Mouse (Mus musculus) lung, embryonic 15.5 days (tissue): ENCODE data around the gene Wfdc15b. TPM values are rescaled to one million over a fixed set of nuclear protein-coding genes. Genes with fewer than 3 reads are reported as not detected.
"Not testable (repeated sequence)": the region's sequence is repeated elsewhere in the genome, so short reads cannot be mapped to it uniquely, and the experiment has no call there.

Experiments
- ATAC-seq: fragments of 200-750 bp; cut with Nextera tagmentation; 2 replicates; pipeline ENCODE4 v1.8.0; 2017; ENCODE audit warnings: moderate number of reproducible peaks, borderline replicate concordance; ENCODE audit not compliant: low FRiP score, low TSS enrichment; ENCODE audit errors: extremely low read depth
- H3K27ac ChIP-seq: fragments of 300-500 bp; sonication (generic); 2 replicates; pipeline ENCODE4 v1.5.1; 2015; ENCODE audit warnings: moderate library complexity, mild to moderate bottlenecking, inconsistent platforms
- H3K27me3 ChIP-seq: fragments of 300-500 bp; sonication (generic); 2 replicates; pipeline ENCODE4 v1.6.1; 2015; ENCODE audit warnings: inconsistent platforms
- H3K36me3 ChIP-seq: fragments of 300-500 bp; sonication (generic); 2 replicates; pipeline ENCODE4 v1.6.1; 2015; ENCODE audit warnings: inconsistent platforms
- H3K4me1 ChIP-seq: fragments of 300-500 bp; sonication (generic); 2 replicates; pipeline ENCODE4 v1.6.1; 2015; ENCODE audit warnings: inconsistent platforms
- H3K4me2 ChIP-seq: fragments of 300-500 bp; sonication (generic); 2 replicates; pipeline ENCODE4 v1.6.1; 2015; ENCODE audit warnings: inconsistent platforms, mild to moderate bottlenecking, moderate library complexity
- H3K4me3 ChIP-seq: fragments of 300-500 bp; sonication (generic); 2 replicates; pipeline ENCODE4 v1.5.1; 2015; ENCODE audit warnings: mild to moderate bottlenecking, inconsistent platforms
- H3K9ac ChIP-seq: fragments of 300-500 bp; sonication (generic); 2 replicates; pipeline ENCODE4 v1.6.1; 2015; ENCODE audit warnings: inconsistent platforms
- H3K9me3 ChIP-seq: fragments of 300-500 bp; sonication (generic); 2 replicates; pipeline ENCODE4 v1.6.1; 2016; ENCODE audit warnings: inconsistent platforms
- WGBS: fragments of 180-500 bp; shearing (Covaris S2); methylation state at CpG from one replicate; pipeline ENCODE4 v1.1.7; 2015; 5-methylcytosine and 5-hydroxymethylcytosine counted together
- polyA plus RNA-seq: library from polyadenylated mRNA; unstranded; fragments of >200 nt; fragmentation: Nextera tagmentation; extraction: Ambion mirVana; gene quantifications from 2 replicates; pipeline ENCODE4 v1.2.1, GENCODE M21; 2015

Wfdc15b gene
- polyA plus RNA-seq = 0.45 TPM in 1 of 2 replicates, not detected in the other

DNA sequence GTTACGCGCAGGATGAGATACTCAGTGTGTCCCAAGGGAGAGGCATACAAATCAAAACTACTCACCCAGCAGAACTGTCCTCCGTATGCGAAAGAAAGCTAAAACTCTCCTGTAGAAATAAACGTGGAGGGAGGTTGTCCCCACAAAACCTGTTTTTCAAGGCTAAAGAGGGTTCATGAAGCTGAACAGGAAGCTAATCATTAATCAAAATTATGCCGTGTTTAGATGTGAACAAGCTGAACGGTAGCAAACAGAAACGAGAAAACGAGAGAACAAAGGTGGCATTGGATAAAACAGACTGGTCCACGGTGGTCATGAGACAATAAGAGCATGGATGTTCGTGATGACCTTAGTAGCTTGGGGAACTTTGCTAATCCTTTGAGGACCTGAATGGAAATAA is at the start of gene Wfdc15b:
Gene Wfdc15b, minus strand, starts transcription at position 139 of the 400 bp plus-strand sequence.
- H3K4me1 ChIP-seq = no peaks in the 10 kb centered on the region
- H3K4me3 ChIP-seq = no peak within 1 kb of the TSS
- no peaks in the 10 kb centered on the region for H3K9me3 ChIP-seq
- H3K27ac ChIP-seq = no peak within 1 kb of the TSS
- no peak for ATAC-seq
- H3K9ac ChIP-seq = no peak within 1 kb of the TSS
- no peak within 1 kb of the TSS for H3K4me2 ChIP-seq
- no peaks in the 10 kb centered on the region for H3K36me3 ChIP-seq
- no peaks in the 10 kb centered on the region for H3K27me3 ChIP-seq
- 34% methylated on average over 11 of the region's 11 CpGs for WGBS

DNA sequence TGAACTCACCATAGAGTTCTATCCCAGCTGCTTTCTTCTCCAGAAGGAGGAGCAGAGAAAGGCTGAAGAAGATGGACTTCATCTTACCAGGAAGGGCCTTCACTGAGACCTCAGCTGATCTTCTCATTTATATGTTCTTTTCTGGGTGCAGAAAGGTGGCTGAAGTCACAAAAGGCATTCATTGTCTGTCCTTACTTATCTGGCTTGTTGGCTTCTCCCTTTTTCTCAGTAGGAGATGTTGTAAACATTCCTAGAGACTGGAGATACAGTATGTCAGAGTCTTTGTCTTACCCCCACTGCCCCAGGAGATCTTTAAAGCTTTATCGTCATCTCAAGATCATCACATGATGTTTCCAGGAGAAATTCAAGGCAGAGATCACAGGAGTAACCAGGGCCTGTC is 35.1 kb upstream of the Wfdc15b start, which contains the start of gene Svs3b:
Gene Svs3b, minus strand, starts transcription at position 101 of the 400 bp plus-strand sequence.
- not testable (repeated sequence) for H3K27me3 ChIP-seq, H3K9me3 ChIP-seq, ATAC-seq, H3K36me3 ChIP-seq, H3K4me3 ChIP-seq, H3K4me2 ChIP-seq, H3K4me1 ChIP-seq, H3K27ac ChIP-seq, H3K9ac ChIP-seq
- WGBS = 84% methylated on average over 1 of the region's 1 CpGs

DNA sequence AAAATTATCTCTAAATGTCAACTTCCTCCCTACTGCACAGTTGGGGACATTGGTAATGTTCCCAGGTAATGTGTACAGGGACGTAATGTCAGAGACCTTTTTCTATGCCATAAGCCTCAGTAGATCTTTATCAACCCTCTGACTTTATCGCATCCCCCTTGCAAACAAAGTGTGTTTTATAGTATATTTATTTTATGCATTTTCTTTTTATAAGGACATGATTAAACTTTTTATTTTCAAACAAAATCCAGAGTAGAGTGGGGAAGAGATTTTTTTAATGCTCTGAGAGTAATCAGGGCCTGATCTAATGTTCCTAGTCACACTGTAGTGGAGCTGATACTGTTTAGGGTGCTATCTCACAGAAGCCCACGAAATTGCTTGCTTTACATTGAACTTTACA is 16.9 kb upstream of the Wfdc15b start, which contains the start of gene Svs2:
Gene Svs2, minus strand, starts transcription at position 101 of the 400 bp plus-strand sequence.
- Histone ChIP-seq H3K9ac (no peak within 1 kb of the TSS), H3K4me2 (no peak within 1 kb of the TSS)
- WGBS = 71% methylated on average over 3 of the region's 3 CpGs

DNA sequence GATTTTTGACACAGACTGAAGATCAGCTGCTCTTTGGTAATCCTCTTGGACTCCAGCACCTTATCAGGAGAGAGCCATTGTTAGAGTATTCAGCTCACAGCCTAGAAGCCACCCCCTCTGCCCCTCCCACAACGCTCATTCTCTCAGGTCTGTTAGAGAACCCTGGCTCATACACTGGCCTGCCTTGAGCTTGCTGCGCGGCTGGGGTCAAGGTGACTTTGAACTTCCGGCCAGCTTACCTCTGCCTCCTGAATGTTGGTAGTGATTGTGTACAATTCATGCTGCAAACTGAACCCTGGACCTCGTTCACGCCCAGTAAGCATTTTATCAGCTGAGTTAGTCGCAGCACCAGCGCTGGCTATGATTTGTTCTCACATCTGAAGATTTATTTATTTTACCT is 11.2 kb upstream of the Wfdc15b start:
- 76% methylated on average over 8 of the region's 8 CpGs for WGBS
- Histone ChIP-seq H3K4me2 (no peak overlapping the region), H3K9ac (no peak overlapping the region), H3K27me3 (no peaks in the 10 kb centered on the region), H3K9me3 (no peaks in the 10 kb centered on the region), H3K4me3 (no peak overlapping the region), H3K36me3 (no peaks in the 10 kb centered on the region), H3K4me1 (no peaks in the 10 kb centered on the region), H3K27ac (no peak overlapping the region)
- no peak for ATAC-seq

More for the DNA sequence above, 16.9 kb upstream of the Wfdc15b start, which contains the start of gene Svs2:
- Histone ChIP-seq H3K4me3 (no peak within 1 kb of the TSS), H3K4me1 (no peaks in the 10 kb centered on the region), H3K27ac (no peak within 1 kb of the TSS), H3K9me3 (no peaks in the 10 kb centered on the region), H3K36me3 (no peaks in the 10 kb centered on the region), H3K27me3 (no peaks in the 10 kb centered on the region)
- ATAC-seq = no peak

DNA sequence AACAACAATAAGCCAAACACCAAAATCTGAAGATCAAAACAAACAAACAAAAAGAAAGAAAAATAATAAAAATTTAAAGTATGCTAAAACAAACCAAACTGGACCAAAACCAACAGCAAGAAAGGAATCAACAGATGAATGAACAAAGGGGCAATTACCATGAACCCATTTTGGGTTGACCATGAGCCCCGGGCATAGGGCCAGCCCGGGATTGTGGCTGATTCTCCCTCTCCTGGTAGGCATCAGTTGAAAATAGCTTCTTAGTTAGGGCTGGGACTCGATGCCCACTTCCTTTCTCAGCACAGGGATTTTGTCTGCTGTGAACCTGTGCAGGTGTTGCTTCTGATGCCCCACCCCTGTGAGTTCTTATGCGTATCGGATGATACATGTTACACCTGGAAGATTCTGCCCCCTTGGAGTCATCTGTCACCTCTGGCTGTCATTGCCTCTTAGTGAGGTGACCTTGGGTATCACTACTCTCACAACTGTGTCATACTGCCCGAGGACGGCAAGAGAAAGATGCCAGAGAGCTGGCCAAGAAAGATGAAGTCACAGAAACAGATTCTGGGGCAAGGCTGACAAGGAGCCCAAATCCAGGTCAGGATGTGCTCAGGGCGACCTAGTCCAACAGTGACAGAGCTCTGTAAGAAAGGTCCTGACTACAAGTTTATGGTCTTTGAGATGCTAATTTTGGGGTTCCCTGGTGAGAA is 7.1 kb upstream of the Wfdc15b start:
- Histone ChIP-seq H3K36me3 (no peaks in the 10 kb centered on the region), H3K9me3 (no peaks in the 10 kb centered on the region), H3K9ac (no peak overlapping the region), H3K4me2 (no peak overlapping the region), H3K4me1 (no peaks in the 10 kb centered on the region), H3K4me3 (no peak overlapping the region), H3K27ac (no peak overlapping the region), H3K27me3 (no peaks in the 10 kb centered on the region)
- ATAC-seq = no peak
- WGBS = 78% methylated on average over 8 of the region's 8 CpGs

DNA sequence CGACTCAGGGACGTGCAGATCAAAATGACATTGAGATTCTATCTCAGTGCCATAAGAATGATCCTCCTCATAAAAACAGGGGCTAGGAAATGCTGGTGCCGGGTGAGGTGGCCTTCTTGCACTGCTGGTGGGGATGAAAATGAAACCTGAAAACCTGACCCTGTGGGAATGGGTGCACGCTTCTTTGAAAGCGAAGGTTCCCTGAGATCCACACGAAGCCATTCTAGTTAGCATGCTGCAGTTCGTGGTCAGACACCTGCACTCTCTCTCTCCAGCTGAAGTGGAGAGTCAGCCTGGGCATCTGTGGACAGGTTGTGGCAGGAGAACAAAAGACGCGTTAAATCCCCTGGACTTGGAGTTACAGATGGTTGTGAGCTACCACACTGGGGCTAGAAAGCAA is 2.2 kb downstream of the Wfdc15b start:
- no peaks in the 10 kb centered on the region for H3K4me1 ChIP-seq
- H3K27ac ChIP-seq = no peak overlapping the region
- WGBS = 79% methylated on average over 9 of the region's 9 CpGs
- no peaks in the 10 kb centered on the region for H3K9me3 ChIP-seq
- no peaks in the 10 kb centered on the region for H3K27me3 ChIP-seq
- H3K4me3 ChIP-seq = no peak overlapping the region
- no peak for ATAC-seq
- H3K36me3 ChIP-seq = no peaks in the 10 kb centered on the region
- no peak overlapping the region for H3K4me2 ChIP-seq
- no peak overlapping the region for H3K9ac ChIP-seq

DNA sequence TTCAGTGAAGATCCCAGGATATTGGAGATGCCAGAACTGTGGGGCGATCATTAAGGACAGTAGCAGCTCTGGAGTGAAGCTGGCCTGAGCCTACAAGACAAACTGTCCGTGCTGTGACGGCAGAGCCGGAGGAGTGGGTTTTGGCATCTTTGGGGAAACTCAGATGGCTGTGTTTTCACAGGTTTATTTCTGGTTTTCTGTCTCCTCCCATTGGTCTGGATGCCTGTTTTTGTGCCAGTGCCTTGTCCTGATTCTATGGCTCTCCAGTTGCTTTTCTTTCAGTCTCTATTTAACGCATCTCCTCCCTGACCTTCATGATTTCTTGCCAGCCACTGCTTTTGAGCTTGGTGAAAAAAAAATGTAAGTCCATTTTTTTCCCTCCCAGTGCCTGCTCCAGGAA is 8.7 kb downstream of the Wfdc15b start:
- H3K9ac ChIP-seq = no peak overlapping the region
- no peaks in the 10 kb centered on the region for H3K36me3 ChIP-seq
- 75% methylated on average over 5 of the region's 5 CpGs for WGBS
- H3K4me3 ChIP-seq = no peak overlapping the region
- no peaks in the 10 kb centered on the region for H3K4me1 ChIP-seq
- no peak for ATAC-seq
- H3K27ac ChIP-seq = no peak overlapping the region
- H3K9me3 ChIP-seq = no peaks in the 10 kb centered on the region
- no peak overlapping the region for H3K4me2 ChIP-seq
- H3K27me3 ChIP-seq = no peaks in the 10 kb centered on the region

DNA sequence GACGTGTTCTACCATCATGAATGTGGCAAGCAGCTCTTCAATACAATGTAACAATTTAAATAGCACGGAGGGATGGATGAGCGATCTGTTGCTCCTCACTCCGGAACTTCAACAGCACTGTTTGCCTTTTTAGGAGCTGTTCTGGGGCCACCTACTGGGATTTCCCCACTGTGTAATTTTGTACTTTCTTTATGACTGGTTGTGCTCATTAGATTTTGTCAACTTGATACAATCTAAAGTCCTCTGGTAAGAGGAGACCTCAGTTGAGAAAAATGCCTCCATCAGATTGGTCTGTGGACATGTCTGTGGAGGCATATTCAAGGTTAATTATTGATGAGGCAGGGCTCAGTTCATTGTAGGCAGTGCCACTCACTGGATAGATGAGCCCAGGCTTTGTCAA is 10.6 kb downstream of the Wfdc15b start:
- Histone ChIP-seq H3K4me3 (no peak overlapping the region), H3K27ac (no peak overlapping the region), H3K4me1 (no peaks in the 10 kb centered on the region), H3K9me3 (no peaks in the 10 kb centered on the region), H3K4me2 (no peak overlapping the region), H3K9ac (no peak overlapping the region), H3K27me3 (no peaks in the 10 kb centered on the region), H3K36me3 (no peaks in the 10 kb centered on the region)
- 81% methylated on average over 4 of the region's 4 CpGs for WGBS
- no peak for ATAC-seq

DNA sequence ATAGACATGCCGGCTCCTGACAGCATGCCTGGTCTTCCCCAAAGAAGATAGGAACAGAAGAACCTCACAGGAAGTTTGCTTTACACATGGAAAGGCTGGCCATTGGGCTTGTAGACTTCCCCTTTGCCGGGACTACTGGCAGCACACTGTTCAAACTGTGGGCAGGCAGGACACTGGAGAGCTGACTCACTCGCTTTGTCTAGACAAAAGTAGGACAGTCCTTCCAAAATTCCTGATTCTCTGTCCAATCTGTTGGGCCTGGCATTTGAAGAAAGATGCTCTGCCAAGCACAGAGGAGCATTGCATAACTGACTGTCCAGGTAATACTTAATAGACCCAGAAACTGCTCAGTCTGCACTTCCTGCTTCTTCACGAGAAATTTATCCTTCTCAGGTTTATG is 14.8 kb downstream of the Wfdc15b start:
- H3K4me3 ChIP-seq = no peak overlapping the region
- no peak overlapping the region for H3K4me2 ChIP-seq
- H3K27ac ChIP-seq = no peak overlapping the region
- H3K9me3 ChIP-seq = no peaks in the 10 kb centered on the region
- WGBS = 51% methylated on average over 4 of the region's 4 CpGs
- ATAC-seq = no peak
- H3K36me3 ChIP-seq = no peaks in the 10 kb centered on the region
- H3K27me3 ChIP-seq = no peaks in the 10 kb centered on the region
- H3K4me1 ChIP-seq = no peaks in the 10 kb centered on the region
- no peak overlapping the region for H3K9ac ChIP-seq

DNA sequence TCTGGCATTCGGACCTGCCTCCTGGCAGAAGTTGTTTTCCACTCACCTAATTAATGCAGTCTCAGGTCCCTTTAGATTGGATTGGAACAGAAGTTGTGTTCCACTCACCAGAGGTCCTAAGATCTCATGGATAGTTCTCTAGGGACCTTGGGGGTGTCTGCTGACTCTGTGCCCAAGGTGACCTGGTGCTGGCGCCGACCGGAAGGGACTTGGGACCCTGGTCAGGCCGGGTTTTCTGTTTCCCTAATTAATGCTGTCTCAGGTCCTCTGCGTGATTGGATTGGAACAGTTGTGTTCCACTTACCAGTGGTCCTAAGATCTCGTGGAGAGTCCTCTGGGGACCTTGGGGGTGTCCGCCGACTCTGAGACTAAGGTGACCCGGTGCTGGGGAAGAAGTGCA is 15.4 kb downstream of the Wfdc15b start:
- 86% methylated on average over 10 of the region's 10 CpGs for WGBS
- not testable (repeated sequence) for H3K4me1 ChIP-seq, ATAC-seq, H3K9me3 ChIP-seq, H3K27me3 ChIP-seq, H3K27ac ChIP-seq, H3K36me3 ChIP-seq, H3K4me2 ChIP-seq, H3K4me3 ChIP-seq, H3K9ac ChIP-seq

DNA sequence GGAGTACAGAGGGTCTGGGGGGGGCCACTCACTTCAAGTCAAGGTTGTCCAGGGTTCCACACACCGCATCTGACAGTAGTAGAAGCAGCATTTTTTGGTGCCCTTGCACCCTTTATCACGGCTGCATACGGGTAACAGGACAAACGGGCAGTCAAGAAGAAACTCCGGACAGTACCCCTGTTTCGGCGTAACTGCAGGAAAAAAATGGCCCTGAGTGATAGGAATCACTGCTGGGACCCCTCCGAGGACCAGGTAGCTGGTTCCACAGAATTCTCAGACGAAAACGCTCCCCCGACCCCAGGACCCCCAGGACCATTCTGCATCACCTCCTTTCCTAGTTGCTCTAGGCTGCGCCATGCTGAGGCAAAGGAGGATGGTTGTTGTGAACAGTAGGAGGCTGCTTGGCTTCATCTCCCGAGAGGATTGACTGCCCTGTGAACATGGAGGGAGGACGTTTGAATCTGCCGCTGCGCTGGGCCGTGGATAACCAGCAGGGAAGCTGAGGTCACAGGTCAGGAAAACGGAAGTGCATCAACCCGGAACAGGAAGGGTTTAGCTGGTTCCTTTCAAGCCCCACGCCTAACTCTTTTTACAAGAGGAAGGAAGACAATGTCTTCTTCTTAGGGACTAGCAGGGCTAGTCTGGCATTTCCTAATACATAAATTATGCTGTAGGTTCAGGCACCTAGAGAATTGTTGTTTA is 21.7 kb downstream of the Wfdc15b start, which contains the start of gene Wfdc15a:
Gene Wfdc15a, minus strand, starts transcription at position 505 of the 702 bp plus-strand sequence.
- Histone ChIP-seq H3K4me2 (no peak within 1 kb of the TSS), H3K9ac (no peak within 1 kb of the TSS), H3K27ac (no peak within 1 kb of the TSS), H3K27me3 (no peaks in the 10 kb centered on the region), H3K9me3 (no peaks in the 10 kb centered on the region), H3K4me1 (no peaks in the 10 kb centered on the region), H3K4me3 (no peak within 1 kb of the TSS), H3K36me3 (no peaks in the 10 kb centered on the region)
- no peak for ATAC-seq
- 77% methylated on average over 20 of the region's 20 CpGs for WGBS

DNA sequence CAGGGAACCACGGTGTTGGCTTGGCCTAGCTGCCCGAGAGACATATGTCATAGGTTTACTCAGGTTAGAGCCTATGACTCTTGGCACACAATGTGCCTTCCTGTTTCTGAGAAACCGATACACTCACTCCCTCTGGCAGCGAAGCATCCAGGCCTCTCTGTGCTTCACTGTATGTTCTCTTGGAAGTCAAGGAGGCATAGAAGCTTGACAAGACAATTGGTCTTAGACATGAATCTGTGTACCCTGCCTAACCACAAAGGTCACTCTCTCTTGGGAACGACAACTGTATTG is 24.8 kb downstream of the Wfdc15b start:
- Histone ChIP-seq H3K27me3 (no peaks in the 10 kb centered on the region), H3K4me3 (no peak overlapping the region), H3K36me3 (no peaks in the 10 kb centered on the region), H3K4me1 (no peaks in the 10 kb centered on the region), H3K4me2 (no peak overlapping the region), H3K9me3 (no peaks in the 10 kb centered on the region), H3K27ac (no peak overlapping the region), H3K9ac (no peak overlapping the region)
- ATAC-seq = no peak
- 68% methylated on average over 5 of the region's 5 CpGs for WGBS
